Mouse (Mus musculus) liver, adult 2 months (tissue): Measurements from ENCODE around the gene Meiob.

ENCODE experiments used
- CTCF ChIP-seq: fragments of 200-500 bp; IDR thresholded peaks from 2 replicates; pipeline ENCODE4 v1.5.1; 2011; ENCODE audit warnings: low read depth, low read length, control low read depth
- POLR2A ChIP-seq: fragments of 200-500 bp; IDR thresholded peaks from 2 replicates; pipeline ENCODE4 v1.6.1; 2011; ENCODE audit warnings: low read length, control low read depth; ENCODE audit not compliant: insufficient read depth; ENCODE audit errors: extremely low read depth

- TF ChIP-seq POLR2A, result no peak
- no peak for TF ChIP-seq CTCF
Measured at GRCm38 (mm10) chr17:24815256-24815655, 11.2 kb downstream of the Meiob start.
